Mouse (Mus musculus) spleen, adult 2 months (tissue): ENCODE results near the gene Kmt2a. TPM values are rescaled to one million over a fixed set of nuclear protein-coding genes. Genes with fewer than 3 reads are reported as not detected.
"Not testable (repeated sequence)": the region's sequence is repeated elsewhere in the genome, so short reads cannot be mapped to it uniquely, and the experiment has no call there.

Source experiments
- DNase-seq, 2 experiments: peaks; one replicate each; pipeline versions ENCODE4 v3.0.0 to v3.0.0-alpha.2; 2012 to 2021; ENCODE audit warnings: low spot score in 2 of 2, low read depth in 1 of 2
- H3K27ac ChIP-seq: fragments of 200-500 bp; 2 replicates; pipeline ENCODE4 v1.5.1; 2012; ENCODE audit warnings: low read length, inconsistent platforms; ENCODE audit not compliant: insufficient read depth
- H3K27me3 ChIP-seq: fragments of 200-500 bp; 2 replicates; pipeline ENCODE4 v1.6.1; 2012; ENCODE audit warnings: mild to moderate bottlenecking, moderate library complexity, low read length, inconsistent platforms; ENCODE audit not compliant: control insufficient read depth, insufficient read depth
- H3K36me3 ChIP-seq: fragments of 200-500 bp; 2 replicates; pipeline ENCODE4 v1.6.1; 2012; ENCODE audit warnings: mild to moderate bottlenecking, low read length, inconsistent platforms; ENCODE audit not compliant: control insufficient read depth, insufficient read depth
- H3K4me1 ChIP-seq: fragments of 200-500 bp; 2 replicates; pipeline ENCODE4 v1.6.1; 2011; ENCODE audit warnings: inconsistent platforms; ENCODE audit not compliant: control insufficient read depth, insufficient read depth, insufficient read length
- H3K4me3 ChIP-seq: fragments of 200-500 bp; 2 replicates; pipeline ENCODE4 v1.5.1; 2011; ENCODE audit warnings: mild to moderate bottlenecking, inconsistent platforms; ENCODE audit not compliant: insufficient read depth, insufficient read length; ENCODE audit errors: extremely low read depth
- CTCF ChIP-seq: fragments of 200-500 bp; IDR thresholded peaks from 2 replicates; pipeline ENCODE4 v1.5.1; 2011; ENCODE audit warnings: mild to moderate bottlenecking, inconsistent platforms; ENCODE audit not compliant: insufficient read depth, insufficient read length, insufficient replicate concordance; ENCODE audit errors: extremely low read depth
- POLR2A ChIP-seq: fragments of 200-500 bp; IDR thresholded peaks from 2 replicates; pipeline ENCODE4 v1.6.1; 2011; ENCODE audit warnings: low read depth, low read length, inconsistent platforms
- WGBS: fragments of 180-500 bp; shearing (Covaris S2); methylation state at CpG from one replicate; pipeline ENCODE4 v1.1.7; 2018; 5-methylcytosine and 5-hydroxymethylcytosine counted together
- polyA plus RNA-seq: library from polyadenylated mRNA; depleted of rRNA; stranded (reverse); fragments of >200 nt; gene quantifications from 2 replicates; pipeline ENCODE4 v1.2.3, GENCODE M21; 2012; rRNA removed

Gene Kmt2a
- polyA plus RNA-seq, 1 experiment: 36.8 TPM

GRCm38 (mm10) chr9:44772750-44773651 is 108.1 kb downstream of the Kmt2a start:
- Histone ChIP-seq H3K4me3 (peak overlapping the region; percentile 95), H3K36me3 (no peaks in the 10 kb centered on the region; the same call in none of the 2 replicates), H3K4me1 (peaks cover 3% of the 10 kb centered on the region; the same call in 1 of the 2 replicates), H3K27ac (peak overlapping the region; percentile 80), H3K27me3 (no peaks in the 10 kb centered on the region)
- WGBS: under 1% methylated on average over 41 of the region's 41 CpGs
- peak; percentile 90 to 91 for DNase-seq
- TF ChIP-seq CTCF (peak; percentile 61; the same call in 1 of the 2 replicates), POLR2A (peak; percentile 29; the same call in 1 of the 2 replicates)

- Histone ChIP-seq H3K27ac (peak overlapping the region; percentile 32; the same call in 1 of the 2 replicates), H3K4me1 (peaks cover 3% of the 10 kb centered on the region; the same call in 1 of the 2 replicates), H3K36me3 (no peaks in the 10 kb centered on the region; the same call in 1 of the 2 replicates), H3K27me3 (no peaks in the 10 kb centered on the region), H3K4me3 (no peak overlapping the region)
- TF ChIP-seq POLR2A (no peak), CTCF (no peak)
- DNase-seq: no peak
- WGBS: 30% methylated on average over 5 of the region's 5 CpGs
These were observed 108.7 kb downstream of the Kmt2a start for GRCm38 (mm10) chr9:44772392-44772749.

GRCm38 (mm10) chr9:44771376-44771775 is 109.7 kb downstream of the Kmt2a start:
- WGBS: 94% methylated on average over 5 of the region's 5 CpGs
- no peak for DNase-seq
- peaks cover 3% of the 10 kb centered on the region; the same call in 1 of the 2 replicates for H3K4me1 ChIP-seq

GRCm38 (mm10) chr9:44768029-44768394 is 113.1 kb downstream of the Kmt2a start:
- H3K4me1 ChIP-seq, H3K27me3 ChIP-seq, H3K27ac ChIP-seq, DNase-seq, H3K36me3 ChIP-seq: not testable (repeated sequence)
- 29% methylated on average over 9 of the region's 9 CpGs for WGBS
- H3K4me3 ChIP-seq: peak overlapping the region; percentile 35

More at GRCm38 (mm10) chr9:44771376-44771775, 109.7 kb downstream of the Kmt2a start:
- TF ChIP-seq CTCF (no peak), POLR2A (no peak)
- no peak overlapping the region for H3K27ac ChIP-seq
- H3K4me3 ChIP-seq: no peak overlapping the region
- no peaks in the 10 kb centered on the region for H3K27me3 ChIP-seq
- H3K36me3 ChIP-seq: no peaks in the 10 kb centered on the region; the same call in 1 of the 2 replicates

- WGBS: under 1% methylated on average over 70 of the region's 82 CpGs
These were observed 113.7 kb downstream of the Kmt2a start, which contains the start of the genes Arcn1 and Ift46 for GRCm38 (mm10) chr9:44767101-44768028. Arcn1 (minus strand) TSS chr9:44767845. Ift46 (plus strand) TSS chr9:44767908.

GRCm38 (mm10) chr9:44760873-44761272 is 120.2 kb downstream of the Kmt2a start:
- peaks cover 11% of the 10 kb centered on the region for H3K36me3 ChIP-seq
- H3K4me1 ChIP-seq: peaks cover 12% of the 10 kb centered on the region
- H3K27me3 ChIP-seq: no peaks in the 10 kb centered on the region
- TF ChIP-seq POLR2A (no peak), CTCF (no peak)
- DNase-seq: no peak
- 48% methylated on average over 2 of the region's 2 CpGs for WGBS
- H3K27ac ChIP-seq: no peak overlapping the region
- H3K4me3 ChIP-seq: no peak overlapping the region

More at GRCm38 (mm10) chr9:44767101-44768028, 113.7 kb downstream of the Kmt2a start, which contains the start of the genes Arcn1 and Ift46:
- no peaks in the 10 kb centered on the region for H3K27me3 ChIP-seq
- H3K36me3 ChIP-seq: no peaks in the 10 kb centered on the region
- H3K4me3 ChIP-seq: peak within 1 kb of the TSS; percentile 88
- peak within 1 kb of the TSS; percentile 94 for H3K27ac ChIP-seq
- peaks cover 3% of the 10 kb centered on the region; the same call in 1 of the 2 replicates for H3K4me1 ChIP-seq
- peak; percentile 73 to 76 for DNase-seq
- TF ChIP-seq POLR2A (peak; percentile 84), CTCF (no peak)

Other genes starting within 250 kb of the Kmt2a start
- not detected in 2 replicates for gene Treh, start 208.1 kb downstream of the Kmt2a start, polyA plus RNA-seq
- gene Phldb1, start 146.1 kb downstream of the Kmt2a start, polyA plus RNA-seq: 12.3 and 16.0 TPM in 2 replicates
- gene Arcn1, start 113.5 kb downstream of the Kmt2a start, polyA plus RNA-seq: 18.1 and 18.7 TPM in 2 replicates
- 14.6 and 22.1 TPM in 2 replicates for gene Ift46, start 113.4 kb downstream of the Kmt2a start, polyA plus RNA-seq
- gene Tmem25, start 82.0 kb downstream of the Kmt2a start, polyA plus RNA-seq: 0.72 and 0.74 TPM in 2 replicates
- 1.9 and 2.2 TPM in 2 replicates for gene Ttc36, start 78.2 kb downstream of the Kmt2a start, polyA plus RNA-seq
- gene Atp5l, start 39.4 kb upstream of the Kmt2a start, polyA plus RNA-seq: 65.8 and 79.4 TPM in 2 replicates
- 6.5 and 9.5 TPM in 2 replicates for gene Ube4a, start 84.3 kb upstream of the Kmt2a start, polyA plus RNA-seq
- gene Cd3g, start 99.1 kb upstream of the Kmt2a start, polyA plus RNA-seq: 12.8 and 14.5 TPM in 2 replicates
- 19.6 and 24.0 TPM in 2 replicates for gene Cd3d, start 100.5 kb upstream of the Kmt2a start, polyA plus RNA-seq
- 42.8 and 44.8 TPM in 2 replicates for gene Cd3e, start 128.3 kb upstream of the Kmt2a start, polyA plus RNA-seq
- 0.49 TPM in 2 replicates for gene Mpzl2, start 158.5 kb upstream of the Kmt2a start, polyA plus RNA-seq
- 1.7 and 2.2 TPM in 2 replicates for gene Mpzl3, start 173.9 kb upstream of the Kmt2a start, polyA plus RNA-seq
- 2.4 and 2.8 TPM in 2 replicates for gene Jaml, start 197.9 kb upstream of the Kmt2a start, polyA plus RNA-seq
- 0.97 and 1.8 TPM in 2 replicates for gene Scn2b, start 236.5 kb upstream of the Kmt2a start, polyA plus RNA-seq